Mouse (Mus musculus): ENCODE results near the gene Ggt5.

Gene Ggt5

GRCm38 (mm10) chr10:75654053-75654452 is 64.9 kb downstream of the Ggt5 start:
- no peak for DNase-seq (ENCODE audit: low spot score)

- no peak for DNase-seq (ENCODE audit: low spot score)
Observed at GRCm38 (mm10) chr10:75657165-75657564, 68.0 kb downstream of the Ggt5 start.

GRCm38 (mm10) chr10:75657772-75658171 is 68.6 kb downstream of the Ggt5 start:
- DNase-seq (ENCODE audit: low spot score) = no peak

DNA sequence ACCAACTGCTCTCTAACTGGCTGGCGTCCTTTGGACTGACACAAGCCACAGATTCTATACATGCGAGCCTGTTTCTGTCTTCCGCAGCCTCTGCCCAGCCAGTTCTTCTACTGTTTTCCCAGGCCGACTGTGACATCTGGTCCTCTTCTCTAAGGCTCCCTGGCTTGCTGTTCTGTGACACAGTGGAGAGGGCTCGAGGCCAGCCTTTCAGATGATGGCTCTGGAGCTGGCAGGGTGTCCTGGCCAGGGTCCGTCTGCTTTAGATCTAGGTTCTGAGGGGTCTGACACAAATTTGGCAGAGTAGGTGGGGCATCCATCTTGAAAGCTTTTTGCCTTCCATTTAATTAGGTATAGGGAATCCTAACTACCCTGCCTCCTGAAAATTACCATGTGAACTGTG is 72.2 kb downstream of the Ggt5 start:
- DNase-seq (ENCODE audit: low spot score) = no peak

- DNase-seq (ENCODE audit: low spot score) = no peak
Observed at GRCm38 (mm10) chr10:75661876-75662275, 72.7 kb downstream of the Ggt5 start.

- DNase-seq (ENCODE audit: low spot score) = no peak
Observed at GRCm38 (mm10) chr10:75662575-75662974, 73.4 kb downstream of the Ggt5 start.

GRCm38 (mm10) chr10:75664673-75665270 is 75.6 kb downstream of the Ggt5 start:
- DNase-seq (ENCODE audit: low spot score) = no peak

- no peak for DNase-seq (ENCODE audit: low spot score)
Observed at GRCm38 (mm10) chr10:75666451-75667030, 77.4 kb downstream of the Ggt5 start.
